Mouse (Mus musculus) intestine, postnatal 0 days (tissue): Measurements from ENCODE around the gene Triap1. TPM values are rescaled to one million over a fixed set of nuclear protein-coding genes. Genes with fewer than 3 reads are reported as not detected.

ENCODE experiments used
- ATAC-seq: fragments of 200-750 bp; cut with Nextera tagmentation; 2 replicates; pipeline ENCODE4 v1.8.0; 2017; ENCODE audit warnings: mild to moderate bottlenecking, moderate TSS enrichment, moderate library complexity
- H3K27ac ChIP-seq: fragments of 300-500 bp; sonication (generic); 2 replicates; pipeline ENCODE4 v1.5.1; 2014; ENCODE audit warnings: mild to moderate bottlenecking, low read depth, low read length, moderate library complexity
- H3K27me3 ChIP-seq: fragments of 300-500 bp; sonication (generic); replicated peaks from 2 replicates; pipeline ENCODE4 v1.6.1; 2014; ENCODE audit warnings: low read length, mixed read lengths; ENCODE audit not compliant: control insufficient read depth, insufficient read depth
- H3K36me3 ChIP-seq: fragments of 300-500 bp; sonication (generic); 2 replicates; pipeline ENCODE4 v1.6.1; 2014; ENCODE audit warnings: mild to moderate bottlenecking, moderate library complexity; ENCODE audit not compliant: control insufficient read depth, insufficient read depth
- H3K4me1 ChIP-seq: fragments of 300-500 bp; sonication (generic); replicated peaks from 2 replicates; pipeline ENCODE4 v1.6.1; 2014; ENCODE audit warnings: antibody characterized with exemption, low read length, mixed read lengths; ENCODE audit not compliant: control insufficient read depth, insufficient read depth
- H3K4me2 ChIP-seq: fragments of 300-500 bp; sonication (generic); replicated peaks from 2 replicates; pipeline ENCODE4 v1.6.1; 2014; ENCODE audit warnings: low read depth, mild to moderate bottlenecking, moderate library complexity
- H3K4me3 ChIP-seq: fragments of 300-500 bp; sonication (generic); 2 replicates; pipeline ENCODE4 v1.5.1; 2014; ENCODE audit warnings: low read depth, low read length
- H3K9ac ChIP-seq: fragments of 300-500 bp; sonication (generic); 2 replicates; pipeline ENCODE4 v1.6.1; 2014; ENCODE audit warnings: mild to moderate bottlenecking, low read depth, low read length
- H3K9me3 ChIP-seq: fragments of 300-500 bp; sonication (generic); 2 replicates; pipeline ENCODE4 v1.6.1; 2016; ENCODE audit warnings: mixed run types; ENCODE audit not compliant: control insufficient read depth
- CTCF ChIP-seq: sonication (generic); IDR thresholded peaks from 2 replicates; pipeline ENCODE4 v1.5.1; 2016; ENCODE audit warnings: low read depth, mild to moderate bottlenecking, control low read depth, antibody characterized with exemption, moderate library complexity
- WGBS: fragments of 180-500 bp; shearing (Covaris S2); extraction: QIAGEN DNeasy Blood & Tissue Kit; methylation state at CpG from one replicate; pipeline ENCODE4 v1.1.7; 2014; 5-methylcytosine and 5-hydroxymethylcytosine counted together
- polyA plus RNA-seq: library from polyadenylated mRNA; unstranded; fragments of >200 nt; fragmentation: Nextera tagmentation; extraction: Ambion mirVana; gene quantifications from 2 replicates; pipeline ENCODE4 v1.2.1, GENCODE M21; 2015

Gene Triap1
- polyA plus RNA-seq: 49.8 and 51.9 TPM in 2 replicates

GRCm38 (mm10) chr5:115340577-115341313, at the start of gene Triap1, which contains the start of gene Gatc:
Triap1 (plus strand) TSS chr5:115341225.
Gatc (minus strand) TSS chr5:115341178.
- H3K4me3 ChIP-seq: peak within 1 kb of the TSS; percentile 95
- peak within 1 kb of the TSS; percentile 74 for H3K27ac ChIP-seq
- H3K9ac ChIP-seq: peak within 1 kb of the TSS; percentile 91
- H3K27me3 ChIP-seq: no peaks in the 10 kb centered on the region
- H3K36me3 ChIP-seq: peaks cover 35% of the 10 kb centered on the region
- peak within 1 kb of the TSS; percentile 83 for H3K4me2 ChIP-seq
- TF ChIP-seq CTCF: peak; percentile 17; the same call in 1 of the 2 replicates
- WGBS: under 1% methylated on average over 62 of the region's 62 CpGs
- H3K4me1 ChIP-seq: 0 out of 2 replicates have a peak, but pooled peaks cover 6% of the 10 kb centered on the region
- peak; percentile 92 for ATAC-seq
- no peaks in the 10 kb centered on the region for H3K9me3 ChIP-seq

DNA sequence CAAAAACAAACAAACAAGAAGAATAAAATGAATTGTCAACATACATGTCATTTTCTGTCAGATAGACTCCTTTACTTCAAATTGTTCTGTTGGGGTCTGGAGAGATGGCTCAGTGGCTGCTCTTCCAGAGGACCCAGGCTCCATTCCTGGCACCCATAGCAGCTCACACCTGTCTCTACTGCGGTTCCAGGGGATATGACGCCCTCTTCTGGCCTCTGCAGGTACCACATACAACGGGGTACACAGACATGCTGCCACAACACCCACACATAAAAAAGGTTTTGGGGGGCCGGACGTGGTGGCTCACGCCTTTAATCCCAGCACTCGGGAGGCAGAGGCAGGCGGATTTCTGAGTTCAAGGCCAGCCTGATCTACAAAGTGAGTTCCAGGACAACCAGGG, 46.9 kb upstream of the Triap1 start:
- ATAC-seq: no peak
- H3K4me3 ChIP-seq: no peak overlapping the region
- H3K9ac ChIP-seq: no peak overlapping the region
- no peaks in the 10 kb centered on the region for H3K4me1 ChIP-seq
- no peaks in the 10 kb centered on the region for H3K9me3 ChIP-seq
- H3K4me2 ChIP-seq: no peak overlapping the region
- H3K27ac ChIP-seq: no peak overlapping the region
- peak; percentile 45 for TF ChIP-seq CTCF
- WGBS: 94% methylated on average over 8 of the region's 8 CpGs
- peaks cover 38% of the 10 kb centered on the region for H3K36me3 ChIP-seq
- H3K27me3 ChIP-seq: no peaks in the 10 kb centered on the region

- Histone ChIP-seq H3K9me3 (no peaks in the 10 kb centered on the region), H3K4me2 (no peak overlapping the region), H3K36me3 (peaks cover 25% of the 10 kb centered on the region), H3K4me3 (no peak overlapping the region), H3K27ac (peak overlapping the region; percentile 46), H3K9ac (no peak overlapping the region), H3K4me1 (no peaks in the 10 kb centered on the region), H3K27me3 (no peaks in the 10 kb centered on the region)
- TF ChIP-seq CTCF: no peak
- no peak for ATAC-seq
- 56% methylated on average over 10 of the region's 10 CpGs for WGBS
These were observed 44.7 kb upstream of the Triap1 start for GRCm38 (mm10) chr5:115296347-115296746.

GRCm38 (mm10) chr5:115300035-115300744, 40.8 kb upstream of the Triap1 start:
- peak overlapping the region; percentile 83 for H3K27ac ChIP-seq
- H3K9me3 ChIP-seq: no peaks in the 10 kb centered on the region
- peak; percentile 22 for ATAC-seq
- H3K36me3 ChIP-seq: peaks cover 13% of the 10 kb centered on the region
- H3K4me3 ChIP-seq: peak overlapping the region; percentile 80
- peak overlapping the region; percentile 67 for H3K9ac ChIP-seq
- H3K27me3 ChIP-seq: no peaks in the 10 kb centered on the region
- peak overlapping the region; percentile 91 for H3K4me2 ChIP-seq
- no peaks in the 10 kb centered on the region for H3K4me1 ChIP-seq
- TF ChIP-seq CTCF: peak; percentile 67
- under 1% methylated on average over 45 of the region's 46 CpGs for WGBS

- peak within 1 kb of the TSS; percentile 67 for H3K9ac ChIP-seq
- TF ChIP-seq CTCF: peak; percentile 37
These were observed 40.0 kb upstream of the Triap1 start, which contains the start of gene Dynll1 for GRCm38 (mm10) chr5:115300792-115301614. Dynll1 (minus strand) TSS chr5:115300999.

More at GRCm38 (mm10) chr5:115300792-115301614, 40.0 kb upstream of the Triap1 start, which contains the start of gene Dynll1:
- Histone ChIP-seq H3K4me2 (peak within 1 kb of the TSS; percentile 91), H3K27me3 (no peaks in the 10 kb centered on the region), H3K4me3 (peak within 1 kb of the TSS; percentile 80), H3K27ac (peak within 1 kb of the TSS; percentile 83), H3K9me3 (no peaks in the 10 kb centered on the region), H3K36me3 (peaks cover 5% of the 10 kb centered on the region), H3K4me1 (no peaks in the 10 kb centered on the region)
- under 1% methylated on average over 63 of the region's 66 CpGs for WGBS
- ATAC-seq: peak; percentile 95
